ENCODE assay signal across 9 mouse cellular contexts in genomic region chr17:79019726-79020207, GRCm38 (mm10). TPM values are rescaled to one million over a fixed set of nuclear protein-coding genes. Genes with fewer than 3 reads are reported as not detected.
DNase-seq lines count a peak whose midpoint lies in the region; ATAC-seq and TF ChIP-seq lines count a peak whose summit lies in the region.
"Had no signal": no experiment of that assay in that cellular context is flagged by ENCODE, and none has a peak within 500 bp of the region (broad histone marks: within the 10 kb centered on the region; RNA-seq: fewer than 3 reads in every experiment).

No protein-coding gene starts in this region.

- H3K79me3 ChIP-seq in C2C12 (ENCODE audit: low read depth), result peaks cover 31% of the 10 kb centered on the region

- H3K27ac ChIP-seq in forebrain, embryonic 13.5 days, result peak overlapping the region; percentile 79
- peak overlapping the region; percentile 95 for H3K27ac ChIP-seq in limb, embryonic 11.5 days (replicated peaks; ENCODE audit: low read depth, low read length)
- H3K27ac ChIP-seq in neural tube, embryonic 12.5 days, result 0 out of 2 replicates have a peak overlapping the region, but pooled peaks have one; percentile 10

- peaks cover 53% of the 10 kb centered on the region for H3K79me2 ChIP-seq in C2C12 (ENCODE audit: control insufficient read depth, insufficient read depth)

- 2% methylated on average over 18 of the region's 18 CpGs for WGBS in forebrain, embryonic 13.5 days
- WGBS in limb, embryonic 11.5 days, result under 1% methylated on average over 18 of the region's 18 CpGs
- under 1% methylated on average over 18 of the region's 18 CpGs for WGBS in neural tube, embryonic 12.5 days

- H3K4me2 ChIP-seq in forebrain, embryonic 13.5 days, result peak overlapping the region; percentile 76
- H3K4me2 ChIP-seq in limb, embryonic 11.5 days (ENCODE audit: low read depth, severe bottlenecking), result peak overlapping the region; percentile 70
- peak overlapping the region; percentile 78 for H3K4me2 ChIP-seq in neural tube, embryonic 12.5 days (replicated peaks)

- H3K27me3 ChIP-seq in C2C12 (ENCODE audit: control insufficient read depth, insufficient read depth, insufficient read length), result no peaks in the 10 kb centered on the region
- H3K27me3 ChIP-seq in forebrain, embryonic 13.5 days, result 0 out of 2 replicates have a peak, but pooled peaks cover 5% of the 10 kb centered on the region
- no peaks in the 10 kb centered on the region for H3K27me3 ChIP-seq in limb, embryonic 11.5 days (ENCODE audit: control insufficient read depth, insufficient read depth, low read length)
- H3K27me3 ChIP-seq in neural tube, embryonic 12.5 days (replicated peaks), result no peaks in the 10 kb centered on the region

- peaks cover 32% of the 10 kb centered on the region for H3K4me1 ChIP-seq in forebrain, embryonic 13.5 days
- H3K4me1 ChIP-seq in limb, embryonic 11.5 days (ENCODE audit: control insufficient read depth, insufficient read depth, low read length), result peaks cover 4% of the 10 kb centered on the region; the same call in 1 of the 2 replicates
- peaks cover 8% of the 10 kb centered on the region for H3K4me1 ChIP-seq in neural tube, embryonic 12.5 days

- no peaks in the 10 kb centered on the region for H3K9me3 ChIP-seq in forebrain, embryonic 13.5 days (replicated peaks)
- H3K9me3 ChIP-seq in limb, embryonic 11.5 days (ENCODE audit: control insufficient read depth, low read length), result no peaks in the 10 kb centered on the region
- no peaks in the 10 kb centered on the region for H3K9me3 ChIP-seq in neural tube, embryonic 12.5 days

- peak overlapping the region; percentile 99 for H3ac ChIP-seq in C2C12 (ENCODE audit: control insufficient read depth, insufficient read length, low read depth)

- H3K36me3 ChIP-seq in C2C12 (ENCODE audit: control insufficient read depth, insufficient read depth), result no peaks in the 10 kb centered on the region
- H3K36me3 ChIP-seq in forebrain, embryonic 13.5 days (ENCODE audit: poor library complexity, severe bottlenecking), result no peaks in the 10 kb centered on the region
- no peaks in the 10 kb centered on the region for H3K36me3 ChIP-seq in limb, embryonic 11.5 days (ENCODE audit: control insufficient read depth, insufficient read depth, low read length)
- no peaks in the 10 kb centered on the region for H3K36me3 ChIP-seq in neural tube, embryonic 12.5 days
- H3K36me3 ChIP-seq: G1E had no signal

- H3K4me3 ChIP-seq in C2C12 (ENCODE audit: insufficient read depth, poor library complexity, severe bottlenecking), result peak overlapping the region; percentile 55
- peak overlapping the region; percentile 79 for H3K4me3 ChIP-seq in forebrain, embryonic 13.5 days
- peak overlapping the region; percentile 74 for H3K4me3 ChIP-seq in limb, embryonic 11.5 days (ENCODE audit: low read depth, low read length)
- H3K4me3 ChIP-seq in neural tube, embryonic 12.5 days, result peak overlapping the region; percentile 79

- 0 out of 2 replicates have a peak, but pooled peaks have one; percentile 1 for ATAC-seq in forebrain, embryonic 13.5 days
- no peak for ATAC-seq in limb, embryonic 11.5 days (ENCODE audit: insufficient number of reproducible peaks, low FRiP score, low TSS enrichment, low read depth)
- 0 out of 2 replicates have a peak, but pooled peaks have one; percentile 5 for ATAC-seq in neural tube, embryonic 12.5 days (ENCODE audit: low FRiP score, low read depth)

- peak; percentile 38 for DNase-seq in embryo, embryonic 10 days (ENCODE audit: low spot score)
- DNase-seq in embryo, embryonic 11 days, result no peak
- peak; percentile 45 for DNase-seq in limb, embryonic 11.5 days (ENCODE audit: low spot score)
- DNase-seq in cerebellum, postnatal 36 days, result no peak
- no peak for DNase-seq in layer of hippocampus, adult 11-12 months (ENCODE audit: low spot score)

- no peak for TF ChIP-seq CTCF in C2C12 (IDR thresholded peaks at IDR 0.05; ENCODE audit: control insufficient read depth, insufficient read depth, insufficient read length)

- H3K9ac ChIP-seq in forebrain, embryonic 13.5 days, result peak overlapping the region; percentile 84
- peak overlapping the region; percentile 95 for H3K9ac ChIP-seq in limb, embryonic 11.5 days (ENCODE audit: low read length)
- peak overlapping the region; percentile 83 for H3K9ac ChIP-seq in neural tube, embryonic 12.5 days

TF ChIP-seq in C2C12, 6 proteins besides CTCF, POLR2A, EP300 and RAD21:
- no peak for TF ChIP-seq USF1 (IDR thresholded peaks at IDR 0.05; ENCODE audit: low read depth)
- TF ChIP-seq MYOG (IDR thresholded peaks at IDR 0.05; ENCODE audit: control insufficient read depth, extremely low read depth, insufficient read length), result no peak
- TF ChIP-seq MAX (IDR thresholded peaks at IDR 0.05), result no peak
- no peak for TF ChIP-seq FOSL1 (IDR thresholded peaks at IDR 0.05; ENCODE audit: insufficient read depth, low read length, poor library complexity, severe bottlenecking)
- TF ChIP-seq CEBPB (IDR thresholded peaks at IDR 0.05; ENCODE audit: low read depth), result no peak
- no peak for TF ChIP-seq MYOD1 (IDR thresholded peaks at IDR 0.05; ENCODE audit: control insufficient read depth, insufficient read length, low read depth)

RNA-seq across cellular contexts. Expression of gene Prkd3, which starts 0.8 kb away (rescaled TPM):
- 12.8 TPM for polyA plus RNA-seq in C2C12 (2012; fragmentation: generic; extraction: Trizol)
- 33.8 and 35.7 TPM in 2 replicates for polyA plus RNA-seq in forebrain, embryonic 13.5 days (2015; fragmentation: Nextera tagmentation; extraction: Ambion mirVana)
- 53.8 and 55.4 TPM in 2 replicates for polyA plus RNA-seq in limb, embryonic 11.5 days (2014; fragmentation: Nextera tagmentation; extraction: Ambion mirVana)
- 35.6 and 36.8 TPM in 2 replicates for polyA plus RNA-seq in neural tube, embryonic 12.5 days (2016; fragmentation: Nextera tagmentation; extraction: Ambion mirVana)
- polyA plus RNA-seq: G1E had no signal

RNA-seq across cellular contexts. Expression of gene Qpct, which starts 31.9 kb away (rescaled TPM):
- polyA plus RNA-seq in C2C12 (2012; fragmentation: generic; extraction: Trizol), result 0.71 TPM
- 8.1 and 8.8 TPM in 2 replicates for polyA plus RNA-seq in forebrain, embryonic 13.5 days (2015; fragmentation: Nextera tagmentation; extraction: Ambion mirVana)
- 1.7 and 2.1 TPM in 2 replicates for polyA plus RNA-seq in limb, embryonic 11.5 days (2014; fragmentation: Nextera tagmentation; extraction: Ambion mirVana)
- 8.2 and 9.2 TPM in 2 replicates for polyA plus RNA-seq in neural tube, embryonic 12.5 days (2016; fragmentation: Nextera tagmentation; extraction: Ambion mirVana)
- polyA plus RNA-seq: G1E had no signal

Comparison
In these comparisons a context has a peak if more than half of its experiments do, and no peak if none do; other contexts are left out.
1. DNase-seq: peak in embryo, embryonic 10 days (single experiment) and limb, embryonic 11.5 days (single experiment); none in embryo, embryonic 11 days (single experiment), cerebellum, postnatal 36 days (0 of 2) and layer of hippocampus, adult 11-12 months (single experiment).
2. H3K27ac ChIP-seq: peak in every context shown above with its lines; median percentile 95 in limb, embryonic 11.5 days; 79 in forebrain, embryonic 13.5 days; 10 in neural tube, embryonic 12.5 days.
3. Peak in every context shown above with its lines, with median percentiles within 50 percentile points of each other: H3K4me3 ChIP-seq, H3K4me2 ChIP-seq and H3K9ac ChIP-seq.